Mouse (Mus musculus) kidney, postnatal 0 days (tissue): Measurements from ENCODE around the gene P4ha2. TPM values are rescaled to one million over a fixed set of nuclear protein-coding genes. Genes with fewer than 3 reads are reported as not detected.
A peak's percentile ranks its signal among the peaks of the same experiment; 100 is the strongest.

Experiments used
- ATAC-seq: fragments of 200-750 bp; cut with Nextera tagmentation; replicated peaks from 2 replicates; pipeline ENCODE4 v1.8.0; 2017; ENCODE audit warnings: low read depth, moderate number of reproducible peaks, moderate TSS enrichment, moderate library complexity; ENCODE audit not compliant: low FRiP score
- DNase-seq: peaks from one replicate; pipeline ENCODE4 v3.0.0-alpha.2; 2016; ENCODE audit warnings: low spot score
- H3K27ac ChIP-seq: fragments of 300-500 bp; sonication (generic); 2 replicates; pipeline ENCODE4 v1.5.1; 2014; ENCODE audit warnings: mild to moderate bottlenecking
- H3K27me3 ChIP-seq: fragments of 300-500 bp; sonication (generic); 2 replicates; pipeline ENCODE4 v1.6.1; 2014; ENCODE audit warnings: low read length, mixed read lengths; ENCODE audit not compliant: insufficient read depth
- H3K36me3 ChIP-seq: fragments of 300-500 bp; sonication (generic); 2 replicates; pipeline ENCODE4 v1.6.1; 2014; ENCODE audit warnings: low read length, mixed read lengths; ENCODE audit not compliant: insufficient read depth
- H3K4me1 ChIP-seq: fragments of 300-500 bp; sonication (generic); replicated peaks from 2 replicates; pipeline ENCODE4 v1.6.1; 2014; ENCODE audit warnings: antibody characterized with exemption, low read length, mixed read lengths; ENCODE audit not compliant: insufficient read depth
- H3K4me2 ChIP-seq: fragments of 300-500 bp; sonication (generic); 2 replicates; pipeline ENCODE4 v1.6.1; 2014; ENCODE audit warnings: mild to moderate bottlenecking, low read length, moderate library complexity, mixed read lengths
- H3K4me3 ChIP-seq: fragments of 300-500 bp; sonication (generic); replicated peaks from 2 replicates; pipeline ENCODE4 v1.5.1; 2014; ENCODE audit warnings: low read depth, low read length
- H3K9ac ChIP-seq: fragments of 300-500 bp; sonication (generic); 2 replicates; pipeline ENCODE4 v1.6.1; 2014; ENCODE audit warnings: low read depth, low read length
- H3K9me3 ChIP-seq: fragments of 300-500 bp; sonication (generic); replicated peaks from 2 replicates; pipeline ENCODE4 v1.6.1; 2016; ENCODE audit warnings: low read length, inconsistent platforms, mixed read lengths
- CTCF ChIP-seq: IDR thresholded peaks from 2 replicates; pipeline ENCODE4 v1.5.1; 2016; ENCODE audit warnings: antibody characterized with exemption, low read depth, mild to moderate bottlenecking, moderate library complexity
- WGBS: fragments of 180-500 bp; shearing (Covaris S2); extraction: QIAGEN DNeasy Blood & Tissue Kit; methylation state at CpG from one replicate; pipeline ENCODE4 v1.1.7; 2014; 5-methylcytosine and 5-hydroxymethylcytosine counted together
- polyA plus RNA-seq: library from polyadenylated mRNA; unstranded; fragments of >200 nt; fragmentation: Nextera tagmentation; extraction: Ambion mirVana; gene quantifications from 2 replicates; pipeline ENCODE4 v1.2.1, GENCODE M21; 2015

Gene P4ha2
- polyA plus RNA-seq, 1 experiment from 2014 or later = 11.2 TPM

DNA sequence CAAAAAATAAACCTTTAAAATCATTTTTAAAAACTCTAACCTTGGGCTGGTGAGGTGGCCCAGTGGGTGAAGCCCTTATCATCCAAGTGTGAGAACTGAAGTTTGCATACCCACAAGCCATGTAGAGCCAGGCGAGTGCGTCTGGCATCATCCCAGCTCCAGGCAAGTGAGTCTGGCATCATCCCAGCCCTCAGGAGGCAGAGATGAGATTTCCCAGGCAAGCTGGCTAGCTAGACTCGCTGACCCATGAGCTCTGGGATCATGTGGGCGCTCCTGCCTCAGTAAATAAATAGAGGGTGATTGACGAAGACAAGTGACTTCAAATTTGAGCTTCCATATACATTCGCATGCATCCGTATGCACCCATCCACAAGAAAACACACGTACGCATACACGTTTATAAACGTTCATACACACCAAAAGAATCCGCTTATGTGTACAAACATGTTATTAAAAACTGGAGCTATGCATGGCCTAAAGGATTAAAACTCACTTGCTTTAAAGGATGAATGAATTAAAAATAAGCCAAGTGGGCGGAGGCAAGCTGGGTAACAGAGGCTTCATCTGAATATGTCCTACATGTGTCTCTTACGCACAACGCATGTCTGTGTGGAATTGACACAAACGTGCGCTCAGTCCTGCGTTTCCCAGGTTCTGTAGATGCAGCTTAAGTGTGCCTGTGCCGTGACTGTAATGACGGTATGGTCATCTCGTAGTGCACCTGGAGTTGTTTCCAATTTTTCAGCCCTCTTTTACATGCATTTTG lies 12.3 kb downstream of the P4ha2 start:
- no peak for ATAC-seq
- no peak for DNase-seq
- TF ChIP-seq CTCF = no peak

DNA sequence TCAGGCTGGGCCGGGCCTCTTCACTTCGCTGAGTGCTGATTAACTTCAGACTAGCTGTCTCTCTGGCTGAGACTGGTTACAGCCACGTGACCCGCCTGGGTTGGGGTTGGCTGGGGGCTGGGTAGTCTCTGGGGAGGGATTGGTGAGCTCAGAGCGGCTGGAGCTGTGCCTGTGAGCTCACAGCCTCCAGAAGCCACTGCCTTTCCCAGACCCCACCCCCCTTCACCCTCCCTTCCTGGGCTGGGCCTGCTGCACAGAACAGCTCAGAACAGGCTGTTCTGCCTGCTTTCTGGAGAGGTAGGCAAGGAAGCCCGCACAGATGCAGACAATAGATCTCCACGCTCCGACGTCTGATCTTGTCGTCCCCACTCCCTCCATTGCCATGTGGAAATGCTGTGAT lies 13.0 kb downstream of the P4ha2 start:
- WGBS = 1% methylated on average over 10 of the region's 10 CpGs
- no peaks in the 10 kb centered on the region for H3K36me3 ChIP-seq
- DNase-seq (peak; percentile 92), ATAC-seq (peak; percentile 97)
- H3K9ac ChIP-seq = peak overlapping the region; percentile 31; the same call in 1 of the 2 replicates
- no peaks in the 10 kb centered on the region for H3K9me3 ChIP-seq
- H3K4me2 ChIP-seq = peak overlapping the region; percentile 47
- peaks cover 14% of the 10 kb centered on the region for H3K4me1 ChIP-seq
- no peak for TF ChIP-seq CTCF
- H3K4me3 ChIP-seq = no peak overlapping the region
- no peaks in the 10 kb centered on the region for H3K27me3 ChIP-seq
- peak overlapping the region; percentile 80 for H3K27ac ChIP-seq

More for the DNA sequence above, 12.3 kb downstream of the P4ha2 start:
- Histone ChIP-seq H3K4me1 (peaks cover 14% of the 10 kb centered on the region), H3K4me2 (peak overlapping the region; percentile 47; the same call in 1 of the 2 replicates), H3K27ac (peak overlapping the region; percentile 80; the same call in 1 of the 2 replicates), H3K36me3 (no peaks in the 10 kb centered on the region), H3K4me3 (no peak overlapping the region), H3K9me3 (no peaks in the 10 kb centered on the region), H3K27me3 (no peaks in the 10 kb centered on the region), H3K9ac (peak overlapping the region; percentile 31; the same call in 1 of the 2 replicates)
- WGBS = 75% methylated on average over 21 of the region's 21 CpGs

DNA sequence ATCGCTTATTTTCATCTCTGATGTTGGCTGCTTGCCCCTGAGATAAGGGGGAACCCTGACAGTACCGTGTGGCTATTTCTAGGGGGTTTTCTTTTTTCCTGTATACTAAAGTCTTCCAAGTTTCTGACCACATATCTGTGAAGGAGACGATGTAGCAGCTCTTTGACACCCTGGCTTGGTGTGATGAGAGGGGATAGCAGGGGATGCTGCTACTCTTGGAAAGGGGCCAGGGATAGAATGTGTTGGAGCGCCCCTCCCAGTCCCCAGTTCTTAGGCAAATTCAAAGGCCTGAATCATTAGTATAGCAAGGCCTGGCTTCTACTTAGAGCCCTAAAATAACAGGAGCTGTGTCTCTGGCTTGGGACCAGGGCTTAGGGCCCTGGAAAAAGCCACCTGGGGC lies 13.5 kb downstream of the P4ha2 start:
- DNase-seq (no peak), ATAC-seq (no peak)
- H3K36me3 ChIP-seq = no peaks in the 10 kb centered on the region
- H3K4me2 ChIP-seq = peak overlapping the region; percentile 47
- peaks cover 14% of the 10 kb centered on the region for H3K4me1 ChIP-seq
- no peak for TF ChIP-seq CTCF
- no peak overlapping the region for H3K4me3 ChIP-seq
- H3K27ac ChIP-seq = peak overlapping the region; percentile 80; the same call in 1 of the 2 replicates
- 37% methylated on average over 4 of the region's 4 CpGs for WGBS
- H3K9ac ChIP-seq = no peak overlapping the region; the same call in 1 of the 2 replicates
- H3K27me3 ChIP-seq = no peaks in the 10 kb centered on the region
- H3K9me3 ChIP-seq = no peaks in the 10 kb centered on the region

DNA sequence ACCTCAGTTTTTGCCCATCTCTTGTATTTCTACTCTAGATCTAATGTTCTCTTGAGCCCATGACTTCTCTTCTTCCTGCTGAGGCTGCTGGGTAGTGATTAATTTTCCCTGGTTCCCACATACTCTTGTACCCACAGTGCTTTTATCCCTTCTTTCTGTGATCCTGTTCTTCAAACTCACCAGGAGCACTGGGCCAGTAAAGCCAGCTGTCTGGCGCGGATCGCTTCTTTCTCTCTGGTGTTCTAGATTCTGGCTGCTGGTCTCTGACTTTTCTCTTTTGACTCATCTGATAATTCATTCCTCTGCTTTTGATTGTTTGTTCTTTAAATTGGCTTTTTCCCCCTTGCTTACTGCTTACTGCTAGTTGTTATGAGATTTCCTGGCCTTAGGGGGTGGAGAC lies 14.9 kb downstream of the P4ha2 start:
- Histone ChIP-seq H3K27me3 (no peaks in the 10 kb centered on the region), H3K9me3 (no peaks in the 10 kb centered on the region), H3K4me1 (peaks cover 14% of the 10 kb centered on the region), H3K36me3 (0 out of 2 replicates have a peak, but pooled peaks cover 8% of the 10 kb centered on the region), H3K27ac (no peak overlapping the region), H3K4me2 (no peak overlapping the region), H3K9ac (no peak overlapping the region), H3K4me3 (no peak overlapping the region)
- 95% methylated on average over 3 of the region's 3 CpGs for WGBS
- no peak for DNase-seq
- TF ChIP-seq CTCF = no peak
- no peak for ATAC-seq

DNA sequence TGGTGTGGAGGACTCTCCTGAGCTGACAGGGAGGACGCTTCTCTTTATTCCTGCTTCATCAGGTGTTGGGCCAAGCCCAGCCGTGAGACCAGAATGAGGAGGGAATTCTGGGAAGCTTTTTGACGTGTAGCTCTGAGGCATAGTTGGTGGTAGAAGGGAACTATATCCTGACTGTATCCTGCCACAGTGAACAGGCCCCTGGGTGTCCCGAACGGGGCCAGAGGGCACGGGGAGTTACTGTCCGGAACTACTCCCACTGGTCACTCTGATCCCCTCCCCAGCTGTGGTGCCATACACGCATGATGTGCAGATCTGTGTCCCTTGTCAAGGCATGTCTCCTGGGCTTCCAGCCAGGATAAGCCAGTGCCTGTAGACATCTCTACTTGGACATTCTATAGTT lies 15.4 kb downstream of the P4ha2 start:
- H3K4me3 ChIP-seq = no peak overlapping the region
- H3K9ac ChIP-seq = no peak overlapping the region
- no peaks in the 10 kb centered on the region for H3K27me3 ChIP-seq
- TF ChIP-seq CTCF = no peak
- peaks cover 14% of the 10 kb centered on the region for H3K4me1 ChIP-seq
- 0 out of 2 replicates have a peak, but pooled peaks cover 8% of the 10 kb centered on the region for H3K36me3 ChIP-seq
- 59% methylated on average over 8 of the region's 8 CpGs for WGBS
- ATAC-seq (no peak), DNase-seq (no peak)
- H3K9me3 ChIP-seq = no peaks in the 10 kb centered on the region
- H3K27ac ChIP-seq = no peak overlapping the region
- no peak overlapping the region for H3K4me2 ChIP-seq

DNA sequence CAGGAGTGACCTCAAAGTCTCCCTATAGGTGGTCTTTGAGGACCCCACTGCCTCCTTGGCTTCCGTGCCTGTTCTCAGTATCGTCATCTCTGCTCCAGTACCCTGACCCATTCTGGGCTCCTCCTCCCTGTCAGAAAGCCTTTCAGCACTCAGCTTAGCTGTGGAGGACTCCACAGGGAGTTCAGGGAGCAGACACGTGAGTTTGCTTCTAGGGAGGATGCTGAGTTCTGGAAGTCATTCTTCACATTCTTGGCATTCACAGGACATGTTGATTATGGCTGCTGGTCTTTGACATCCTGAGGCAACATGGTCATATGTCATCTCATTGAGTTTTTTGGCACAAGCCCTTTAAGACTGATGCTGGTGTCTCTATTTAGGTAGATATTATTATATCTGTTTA lies 16.0 kb downstream of the P4ha2 start:
- no peak for ATAC-seq
- Histone ChIP-seq H3K4me1 (peaks cover 14% of the 10 kb centered on the region), H3K27ac (no peak overlapping the region), H3K36me3 (0 out of 2 replicates have a peak, but pooled peaks cover 8% of the 10 kb centered on the region), H3K4me2 (no peak overlapping the region), H3K4me3 (no peak overlapping the region), H3K9me3 (no peaks in the 10 kb centered on the region), H3K9ac (no peak overlapping the region), H3K27me3 (no peaks in the 10 kb centered on the region)
- peak; percentile 62 for DNase-seq
- no peak for TF ChIP-seq CTCF
- WGBS = 43% methylated on average over 3 of the region's 3 CpGs
